Mouse (Mus musculus) liver, adult 2 months (tissue): ENCODE measurements around the gene Efhc1.

Experiments used
- CTCF ChIP-seq: fragments of 200-500 bp; IDR thresholded peaks from 2 replicates; pipeline ENCODE4 v1.5.1; 2011; ENCODE audit warnings: low read depth, low read length, control low read depth
- POLR2A ChIP-seq: fragments of 200-500 bp; IDR thresholded peaks from 2 replicates; pipeline ENCODE4 v1.6.1; 2011; ENCODE audit warnings: low read length, control low read depth; ENCODE audit not compliant: insufficient read depth; ENCODE audit errors: extremely low read depth

DNA sequence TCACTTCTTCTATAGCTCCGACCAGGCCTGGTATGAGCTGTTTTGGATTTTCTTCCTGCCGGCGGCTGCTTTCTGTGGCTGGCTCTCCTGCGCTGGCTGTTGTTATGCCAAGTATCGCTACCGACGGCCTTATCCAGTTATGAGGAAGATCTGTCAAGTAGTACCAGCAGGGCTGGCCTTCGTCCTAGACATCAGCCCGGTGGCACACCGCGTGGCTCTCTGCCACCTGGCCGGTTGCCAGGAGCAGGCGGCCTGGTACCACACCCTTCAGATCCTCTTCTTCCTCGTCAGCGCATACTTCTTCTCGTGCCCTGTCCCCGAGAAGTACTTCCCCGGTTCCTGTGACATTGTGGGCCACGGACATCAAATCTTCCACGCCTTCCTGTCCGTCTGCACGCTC is 16.3 kb upstream of the Efhc1 start:
- TF ChIP-seq POLR2A (no peak), CTCF (no peak)
